Mouse (Mus musculus) sigmoid colon, adult 10 weeks (tissue): ENCODE measurements around the gene Rhox3a. TPM values are rescaled to one million over a fixed set of nuclear protein-coding genes. Genes with fewer than 3 reads are reported as not detected.

Experiments used
- polyA plus RNA-seq: library from polyadenylated mRNA; stranded (reverse); fragments of 350-450 nt; fragmentation: Illumina TruSeq; extraction: RNeasy Lipid Tissue Mini Kit (QIAGEN cat#74804); gene quantifications from one replicate; pipeline ENCODE4 v1.2.3, GENCODE M21; 2014; ENCODE audit warnings: low read depth, low replicate concordance

The Rhox3a gene
- not detected for polyA plus RNA-seq

DNA sequence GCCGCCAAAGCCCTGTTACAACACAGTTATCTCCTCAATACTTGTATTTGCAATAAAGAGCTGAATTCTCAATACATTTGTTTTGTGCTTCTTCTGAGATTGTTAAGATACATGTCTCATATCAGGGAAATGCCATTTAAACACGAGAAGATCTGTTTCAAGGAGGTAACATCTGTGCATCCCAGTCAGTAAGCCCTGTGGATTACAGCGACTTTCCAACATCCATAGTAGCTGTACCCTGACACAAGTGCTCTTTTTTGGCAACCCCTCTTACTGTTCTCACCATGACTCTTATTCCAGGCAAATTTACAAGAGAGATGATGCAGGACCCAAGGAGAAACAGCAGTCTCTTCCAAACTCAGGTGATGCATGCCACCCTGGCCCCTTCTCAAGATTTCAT is at the start of gene Rhox3a:
Gene Rhox3a, plus strand, starts transcription at position 301 of the 400 bp plus-strand sequence.

DNA sequence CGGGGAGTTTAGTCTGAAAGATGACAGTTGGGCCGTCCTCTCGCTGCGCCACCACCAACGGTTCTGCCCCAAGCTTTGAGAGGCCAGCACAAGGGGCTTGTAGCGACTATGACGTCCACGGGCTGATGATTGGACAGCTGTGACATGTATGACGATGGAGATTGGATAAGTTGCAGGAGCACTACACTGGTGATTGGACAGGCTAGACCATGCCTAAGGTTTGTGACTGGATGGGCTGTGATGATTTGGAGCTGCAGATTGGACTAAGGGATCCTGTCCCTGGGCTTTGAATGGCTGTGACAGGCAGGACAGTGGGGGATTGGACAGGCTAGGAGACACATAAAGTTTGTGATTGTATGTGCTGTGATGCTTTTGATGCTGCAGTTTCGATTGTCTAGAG is 38.8 kb upstream of the Rhox3a start, which contains the start of gene Gm9:
Gene Gm9, minus strand, starts transcription at position 101 of the 400 bp plus-strand sequence.

DNA sequence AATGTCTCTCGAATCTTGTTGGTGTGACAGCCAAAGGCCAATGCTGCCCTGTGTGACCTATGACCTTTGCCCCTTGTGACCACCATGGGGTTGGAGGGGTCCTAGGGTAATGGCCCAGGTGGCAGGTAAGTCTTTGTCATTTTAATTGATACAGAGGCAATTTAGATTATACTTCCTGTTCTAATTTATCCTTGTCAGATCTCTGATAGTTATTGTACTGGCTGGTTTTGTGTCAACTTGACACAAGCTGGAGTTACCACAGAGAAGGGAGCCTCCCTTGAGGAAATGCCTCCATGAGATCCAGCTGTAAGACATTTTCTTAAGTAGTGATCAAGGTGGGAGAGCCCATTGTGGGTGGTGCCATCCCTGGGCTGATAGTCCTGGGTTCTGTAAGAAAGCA is 27.6 kb upstream of the Rhox3a start, which contains the start of gene Rhox1:
Gene Rhox1, minus strand, starts transcription at position 101 of the 400 bp plus-strand sequence.

DNA sequence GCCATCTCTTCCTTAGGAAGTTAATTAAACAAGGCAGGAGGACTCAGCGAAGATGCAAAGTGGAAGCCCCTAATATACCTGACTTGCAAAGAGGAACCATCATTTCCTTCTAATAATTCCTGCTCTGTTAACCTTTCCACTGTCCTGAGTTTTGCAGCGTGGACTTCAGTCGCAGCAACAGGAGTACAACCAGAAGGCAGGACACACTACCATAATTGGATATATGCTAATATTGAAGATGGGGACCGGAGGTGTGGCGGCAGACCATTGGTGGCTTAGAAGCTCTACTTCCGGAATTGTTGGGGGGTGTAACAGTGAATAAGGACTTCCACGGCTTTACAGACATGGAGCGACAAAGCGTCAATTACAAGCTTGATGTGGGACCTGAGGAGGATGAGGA is 5.0 kb upstream of the Rhox3a start, which contains the start of gene Rhox2a:
Gene Rhox2a, plus strand, starts transcription at position 301 of the 400 bp plus-strand sequence.

DNA sequence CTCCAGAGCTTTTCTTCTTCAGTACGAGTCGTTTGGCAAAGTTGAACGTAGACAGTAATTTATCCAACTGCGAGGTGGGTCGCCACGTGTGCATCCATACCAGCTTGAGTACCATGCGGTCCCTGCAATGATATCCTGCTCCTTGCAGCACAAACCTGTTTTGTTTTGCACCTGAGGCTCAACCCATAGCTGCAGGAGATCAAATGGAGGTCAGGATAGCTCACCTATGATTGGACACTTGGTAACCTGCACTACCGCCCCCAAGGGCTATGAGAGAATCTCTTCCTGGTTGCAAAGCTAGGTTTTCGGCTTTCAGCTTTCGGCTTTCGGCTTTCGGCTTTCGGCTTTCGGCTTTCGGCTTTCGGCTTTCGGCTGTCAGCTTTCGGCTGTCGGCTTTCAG is 15.3 kb downstream of the Rhox3a start, which contains the start of gene Rhox4a:
Gene Rhox4a, plus strand, starts transcription at position 301 of the 400 bp plus-strand sequence.

Other genes starting within 250 kb of the Rhox3a start
- gene Sowahd, start 201.1 kb upstream of the Rhox3a start, polyA plus RNA-seq: not detected
- gene Rpl39, start 164.5 kb upstream of the Rhox3a start, polyA plus RNA-seq: 1,455 TPM
- 136 TPM for gene Upf3b, start 139.6 kb upstream of the Rhox3a start, polyA plus RNA-seq
- 54.6 TPM for gene Nkap, start 123.1 kb upstream of the Rhox3a start, polyA plus RNA-seq
- not detected for gene Akap14, start 81.1 kb upstream of the Rhox3a start, polyA plus RNA-seq
- gene Ndufa1, start 58.8 kb upstream of the Rhox3a start, polyA plus RNA-seq: 318 TPM
- not detected for gene Rnf113a1, start 58.7 kb upstream of the Rhox3a start, polyA plus RNA-seq
- gene Gm9, start 38.9 kb upstream of the Rhox3a start, polyA plus RNA-seq: not detected
- not detected for gene Rhox1, start 27.7 kb upstream of the Rhox3a start, polyA plus RNA-seq
- gene Rhox2a, start 4.9 kb upstream of the Rhox3a start, polyA plus RNA-seq: not detected
- not detected for gene Rhox4a, start 15.4 kb downstream of the Rhox3a start, polyA plus RNA-seq
- not detected for gene Rhox3a2, start 130.1 kb downstream of the Rhox3a start, polyA plus RNA-seq
- not detected for gene Rhox4a2, start 140.9 kb downstream of the Rhox3a start, polyA plus RNA-seq
- gene Rhox2b, start 162.1 kb downstream of the Rhox3a start, polyA plus RNA-seq: not detected
- gene Rhox4b, start 182.6 kb downstream of the Rhox3a start, polyA plus RNA-seq: not detected
- not detected for gene Rhox2c, start 203.8 kb downstream of the Rhox3a start, polyA plus RNA-seq
- gene Rhox3c, start 208.7 kb downstream of the Rhox3a start, polyA plus RNA-seq: not detected
- not detected for gene Rhox4c, start 230.4 kb downstream of the Rhox3a start, polyA plus RNA-seq
- not detected for gene Rhox2d, start 243.5 kb downstream of the Rhox3a start, polyA plus RNA-seq